Mouse (Mus musculus) adrenal gland, adult (tissue): ENCODE results near the gene Cdk5.

Source experiments
- DNase-seq, 2 experiments: peaks; one replicate each; pipeline ENCODE4 v3.0.0; 2022 to 2023; ENCODE audit warnings: low spot score in 1 of 2; ENCODE audit not compliant: inconsistent age in 2 of 2

Gene Cdk5

GRCm38 (mm10) chr5:24380499-24380898 lies 42.8 kb downstream of the Cdk5 start:
- DNase-seq, result no peak

DNA sequence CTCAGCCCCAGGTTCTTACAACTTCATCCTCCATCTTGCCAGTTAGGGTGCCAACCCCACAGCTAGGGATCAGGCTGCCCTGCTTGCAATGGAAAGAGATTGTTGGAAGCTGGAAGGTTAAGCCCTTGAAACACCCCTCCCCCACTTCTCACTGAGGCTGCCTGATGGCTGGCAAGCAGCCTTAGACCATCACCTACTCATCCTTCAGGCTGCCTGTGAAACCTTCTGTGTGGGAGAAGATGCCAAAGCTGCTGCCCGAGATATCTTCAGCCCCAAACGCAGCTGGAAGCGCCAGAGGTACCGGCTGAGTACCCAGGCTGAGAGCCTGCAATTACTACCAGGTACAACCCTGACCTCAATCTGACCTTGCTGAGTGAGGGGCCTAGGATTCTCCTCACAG lies 43.8 kb downstream of the Cdk5 start:
- DNase-seq, result no peak

DNA sequence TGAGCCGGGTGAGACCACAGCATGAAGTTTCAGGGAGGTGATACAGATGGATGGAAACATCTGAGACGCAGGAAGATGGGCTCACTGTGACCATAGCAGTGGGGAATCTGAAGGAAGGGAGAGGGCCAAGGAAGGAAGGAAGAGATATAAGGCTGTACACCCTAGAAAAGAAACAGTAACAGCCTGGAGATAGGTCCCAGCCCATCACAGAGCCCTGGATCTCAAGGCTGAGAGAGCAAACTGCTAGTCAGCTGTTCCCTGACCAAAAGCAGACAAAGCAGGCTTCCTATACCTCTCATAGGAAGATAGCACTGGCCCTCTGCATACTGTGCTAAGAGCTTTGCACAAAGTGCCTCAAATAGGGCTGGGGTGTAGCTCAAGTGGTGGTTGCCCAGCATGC lies 44.6 kb downstream of the Cdk5 start:
- DNase-seq, result no peak

DNA sequence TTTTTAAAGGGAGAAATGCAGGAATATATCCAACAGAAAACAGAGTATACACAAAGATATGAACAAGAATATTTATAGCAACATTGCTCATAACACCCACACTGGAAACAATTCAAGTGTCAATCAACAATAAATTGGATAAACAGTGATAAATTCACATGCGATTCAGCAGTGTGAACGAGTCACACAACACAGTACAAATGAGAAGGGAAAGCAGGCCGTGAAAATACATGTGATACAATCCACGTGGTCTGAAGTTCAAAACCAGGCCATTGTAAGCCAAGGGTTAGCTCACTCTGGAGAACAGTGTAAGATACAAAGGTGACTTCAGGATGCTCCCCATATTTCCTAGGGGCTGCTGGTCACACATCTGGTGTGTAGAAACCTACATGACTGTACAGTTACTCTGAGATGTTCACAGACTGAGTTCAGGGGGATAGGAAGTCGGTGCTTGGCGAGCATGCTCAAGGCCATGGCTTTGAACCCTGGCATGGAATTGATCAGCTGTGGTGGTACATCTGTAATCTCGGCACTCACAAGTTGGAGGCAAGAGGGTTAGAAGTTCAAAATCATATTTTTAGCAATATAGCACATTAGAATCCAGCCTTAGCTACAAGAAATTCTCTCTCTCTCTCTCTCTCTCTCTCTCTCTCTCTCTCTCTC lies 48.5 kb downstream of the Cdk5 start:
- no peak for DNase-seq

- peak in 1 of 2 experiments; percentile 61 for DNase-seq
Measured at GRCm38 (mm10) chr5:24374216-24374615, 49.1 kb downstream of the Cdk5 start.

DNA sequence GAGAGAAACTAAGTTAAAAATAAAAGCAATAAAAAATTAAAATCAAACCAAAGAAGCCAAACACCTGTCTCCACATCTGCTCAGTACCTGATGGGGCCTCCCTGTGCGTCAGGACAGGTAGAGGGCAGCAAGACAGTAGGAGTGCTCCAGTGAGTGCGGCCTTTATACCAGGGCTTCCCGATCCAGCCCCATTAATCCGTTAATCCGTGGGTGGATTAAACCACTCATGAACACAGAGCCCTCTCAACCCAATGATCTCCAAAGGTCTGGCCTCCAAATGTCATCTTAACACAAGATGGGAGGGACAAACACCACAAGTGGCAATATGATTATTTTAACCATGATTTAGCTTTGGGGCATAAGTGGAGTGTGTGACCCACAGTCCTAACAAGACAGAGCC lies 49.5 kb downstream of the Cdk5 start:
- DNase-seq, result no peak

DNA sequence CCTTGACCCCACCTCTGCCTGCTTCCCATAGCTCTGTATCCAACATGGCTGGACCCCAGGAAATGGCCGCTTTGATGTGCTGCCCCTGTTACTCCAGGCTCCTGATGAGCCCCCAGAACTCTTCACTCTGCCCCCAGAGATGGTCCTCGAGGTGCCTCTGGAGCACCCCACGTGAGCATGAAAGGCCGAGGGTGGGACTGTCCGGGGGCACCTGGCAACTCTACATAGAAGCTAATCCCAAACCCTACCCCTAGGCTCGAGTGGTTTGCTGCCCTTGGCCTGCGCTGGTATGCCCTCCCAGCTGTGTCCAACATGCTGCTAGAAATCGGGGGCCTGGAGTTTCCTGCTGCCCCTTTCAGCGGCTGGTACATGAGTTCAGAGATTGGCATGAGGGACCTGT lies 53.6 kb downstream of the Cdk5 start:
- DNase-seq, result no peak
